Mouse (Mus musculus) embryonic facial prominence, embryonic 13.5 days (tissue): ENCODE measurements around the gene Ptpra. TPM values are rescaled to one million over a fixed set of nuclear protein-coding genes. Genes with fewer than 3 reads are reported as not detected.

Experiments
- ATAC-seq: fragments of 200-750 bp; cut with Nextera tagmentation; 2 replicates; pipeline ENCODE4 v1.8.0; 2017; ENCODE audit warnings: low read depth; ENCODE audit not compliant: insufficient number of reproducible peaks, insufficient read depth, low FRiP score, low TSS enrichment
- H3K27ac ChIP-seq: fragments of 300-500 bp; sonication (generic); 2 replicates; pipeline ENCODE4 v1.5.1; 2015; ENCODE audit warnings: moderate library complexity, mild to moderate bottlenecking, inconsistent platforms
- H3K27me3 ChIP-seq: fragments of 300-500 bp; sonication (generic); 2 replicates; pipeline ENCODE4 v1.6.1; 2015; ENCODE audit warnings: mild to moderate bottlenecking, inconsistent platforms
- H3K36me3 ChIP-seq: fragments of 300-500 bp; sonication (generic); 2 replicates; pipeline ENCODE4 v1.6.1; 2015; ENCODE audit warnings: mild to moderate bottlenecking, inconsistent platforms
- H3K4me1 ChIP-seq: fragments of 300-500 bp; sonication (generic); 2 replicates; pipeline ENCODE4 v1.6.1; 2015; ENCODE audit warnings: inconsistent platforms
- H3K4me2 ChIP-seq: fragments of 300-500 bp; sonication (generic); 2 replicates; pipeline ENCODE4 v1.6.1; 2015; ENCODE audit warnings: moderate library complexity, mild to moderate bottlenecking, inconsistent platforms
- H3K4me3 ChIP-seq: fragments of 300-500 bp; sonication (generic); 2 replicates; pipeline ENCODE4 v1.5.1; 2015; ENCODE audit warnings: mild to moderate bottlenecking, inconsistent platforms
- H3K9ac ChIP-seq: fragments of 300-500 bp; sonication (generic); 2 replicates; pipeline ENCODE4 v1.6.1; 2015; ENCODE audit warnings: mild to moderate bottlenecking, inconsistent platforms
- H3K9me3 ChIP-seq: fragments of 300-500 bp; sonication (generic); 2 replicates; pipeline ENCODE4 v1.6.1; 2016; ENCODE audit warnings: inconsistent platforms
- WGBS: fragments of 180-500 bp; shearing (Covaris S2); methylation state at CpG from one replicate; pipeline ENCODE4 v1.1.7; 2015; ENCODE audit warnings: mixed read lengths; 5-methylcytosine and 5-hydroxymethylcytosine counted together
- polyA plus RNA-seq: library from polyadenylated mRNA; unstranded; fragments of >200 nt; fragmentation: Nextera tagmentation; extraction: Ambion mirVana; gene quantifications from 2 replicates; pipeline ENCODE4 v1.2.1, GENCODE M21; 2015

Ptpra gene
- polyA plus RNA-seq, 1 experiment from 2014 or later, result 114 TPM

GRCm38 (mm10) chr2:130583902-130584560, 134.0 kb downstream of the Ptpra start:
- Histone ChIP-seq H3K4me3 (no peak overlapping the region), H3K9ac (no peak overlapping the region), H3K27me3 (peaks cover 49% of the 10 kb centered on the region), H3K4me2 (no peak overlapping the region), H3K36me3 (no peaks in the 10 kb centered on the region), H3K4me1 (peaks cover 15% of the 10 kb centered on the region), H3K9me3 (no peaks in the 10 kb centered on the region), H3K27ac (no peak overlapping the region)
- 82% methylated on average over 10 of the region's 10 CpGs for WGBS
- no peak for ATAC-seq

- ATAC-seq, result no peak
Observed at GRCm38 (mm10) chr2:130586016-130586415, 135.9 kb downstream of the Ptpra start.

GRCm38 (mm10) chr2:130588373-130588772, 138.3 kb downstream of the Ptpra start:
- Histone ChIP-seq H3K9me3 (no peaks in the 10 kb centered on the region), H3K27me3 (peaks cover 6% of the 10 kb centered on the region; the same call in 1 of the 2 replicates), H3K9ac (no peak overlapping the region), H3K4me3 (no peak overlapping the region), H3K27ac (no peak overlapping the region), H3K4me1 (no peaks in the 10 kb centered on the region), H3K36me3 (peaks cover 27% of the 10 kb centered on the region), H3K4me2 (no peak overlapping the region)
- 86% methylated on average over 2 of the region's 2 CpGs for WGBS
- no peak for ATAC-seq

More at GRCm38 (mm10) chr2:130586016-130586415, 135.9 kb downstream of the Ptpra start:
- Histone ChIP-seq H3K4me1 (peaks cover under 1% of the 10 kb centered on the region; the same call in 1 of the 2 replicates), H3K36me3 (peaks cover 11% of the 10 kb centered on the region), H3K9ac (no peak overlapping the region), H3K27me3 (peaks cover 29% of the 10 kb centered on the region), H3K27ac (no peak overlapping the region), H3K9me3 (no peaks in the 10 kb centered on the region), H3K4me2 (no peak overlapping the region), H3K4me3 (no peak overlapping the region)
- WGBS, result 83% methylated on average over 6 of the region's 6 CpGs

- Histone ChIP-seq H3K27ac (no peak overlapping the region), H3K4me1 (no peaks in the 10 kb centered on the region), H3K9ac (no peak overlapping the region), H3K36me3 (peaks cover 32% of the 10 kb centered on the region), H3K4me2 (no peak overlapping the region), H3K9me3 (no peaks in the 10 kb centered on the region), H3K4me3 (no peak overlapping the region), H3K27me3 (no peaks in the 10 kb centered on the region)
- WGBS, result 65% methylated on average over 4 of the region's 4 CpGs
- ATAC-seq, result no peak
Observed at GRCm38 (mm10) chr2:130589157-130589556, 139.1 kb downstream of the Ptpra start.

- H3K9ac ChIP-seq, result no peak overlapping the region
- H3K9me3 ChIP-seq, result no peaks in the 10 kb centered on the region
- no peak overlapping the region for H3K4me3 ChIP-seq
- 93% methylated on average over 2 of the region's 2 CpGs for WGBS
- H3K27me3 ChIP-seq, result no peaks in the 10 kb centered on the region
- no peak for ATAC-seq
- H3K4me1 ChIP-seq, result no peaks in the 10 kb centered on the region
- H3K27ac ChIP-seq, result no peak overlapping the region
- H3K4me2 ChIP-seq, result no peak overlapping the region
- peaks cover 36% of the 10 kb centered on the region for H3K36me3 ChIP-seq
Observed at GRCm38 (mm10) chr2:130589761-130590160, 139.7 kb downstream of the Ptpra start.

GRCm38 (mm10) chr2:130591016-130591415, 140.9 kb downstream of the Ptpra start:
- H3K9ac ChIP-seq, result no peak overlapping the region
- H3K4me3 ChIP-seq, result no peak overlapping the region
- no peaks in the 10 kb centered on the region for H3K4me1 ChIP-seq
- H3K9me3 ChIP-seq, result no peaks in the 10 kb centered on the region
- no peak overlapping the region for H3K27ac ChIP-seq
- H3K4me2 ChIP-seq, result no peak overlapping the region
- ATAC-seq, result no peak
- WGBS, result 87% methylated on average over 2 of the region's 2 CpGs
- H3K27me3 ChIP-seq, result no peaks in the 10 kb centered on the region
- peaks cover 47% of the 10 kb centered on the region for H3K36me3 ChIP-seq

GRCm38 (mm10) chr2:130595596-130595995, 145.5 kb downstream of the Ptpra start:
- H3K4me1 ChIP-seq, result no peaks in the 10 kb centered on the region
- H3K27me3 ChIP-seq, result no peaks in the 10 kb centered on the region
- no peaks in the 10 kb centered on the region for H3K9me3 ChIP-seq
- 85% methylated on average over 1 of the region's 1 CpGs for WGBS
- no peak overlapping the region for H3K4me3 ChIP-seq
- H3K36me3 ChIP-seq, result peaks cover 80% of the 10 kb centered on the region
- no peak overlapping the region for H3K9ac ChIP-seq
- no peak overlapping the region for H3K4me2 ChIP-seq
- H3K27ac ChIP-seq, result no peak overlapping the region
- ATAC-seq, result no peak

GRCm38 (mm10) chr2:130597601-130598010, 147.5 kb downstream of the Ptpra start:
- Histone ChIP-seq H3K9me3 (no peaks in the 10 kb centered on the region), H3K4me3 (no peak overlapping the region), H3K4me2 (no peak overlapping the region), H3K9ac (no peak overlapping the region), H3K36me3 (peaks cover 79% of the 10 kb centered on the region), H3K27me3 (no peaks in the 10 kb centered on the region), H3K4me1 (no peaks in the 10 kb centered on the region), H3K27ac (no peak overlapping the region)
- WGBS, result 18% methylated on average over 1 of the region's 1 CpGs
- no peak for ATAC-seq

- H3K4me1 ChIP-seq, result no peaks in the 10 kb centered on the region
- no peak overlapping the region for H3K4me3 ChIP-seq
- H3K9ac ChIP-seq, result no peak overlapping the region
- 76% methylated on average over 3 of the region's 3 CpGs for WGBS
- ATAC-seq, result no peak
- peaks cover 84% of the 10 kb centered on the region for H3K36me3 ChIP-seq
- no peaks in the 10 kb centered on the region for H3K9me3 ChIP-seq
- no peaks in the 10 kb centered on the region for H3K27me3 ChIP-seq
- H3K27ac ChIP-seq, result no peak overlapping the region
- no peak overlapping the region for H3K4me2 ChIP-seq
Observed at GRCm38 (mm10) chr2:130598399-130598798, 148.3 kb downstream of the Ptpra start.

GRCm38 (mm10) chr2:130602195-130602594, 152.1 kb downstream of the Ptpra start:
- no peak overlapping the region for H3K4me2 ChIP-seq
- H3K36me3 ChIP-seq, result peaks cover 67% of the 10 kb centered on the region
- H3K9ac ChIP-seq, result no peak overlapping the region
- H3K4me3 ChIP-seq, result no peak overlapping the region
- no peak overlapping the region for H3K27ac ChIP-seq
- no peak for ATAC-seq
- 88% methylated on average over 4 of the region's 4 CpGs for WGBS
- no peaks in the 10 kb centered on the region for H3K9me3 ChIP-seq
- no peaks in the 10 kb centered on the region for H3K4me1 ChIP-seq
- H3K27me3 ChIP-seq, result no peaks in the 10 kb centered on the region
